Mouse (Mus musculus) C2C12 (cell line): ENCODE results near the gene Oxsr1. TPM values are rescaled to one million over a fixed set of nuclear protein-coding genes. Genes with fewer than 3 reads are reported as not detected.
A peak's percentile ranks its signal among the peaks of the same experiment; 100 is the strongest.

ENCODE experiments used
- H3K27me3 ChIP-seq: one replicate; pipeline ENCODE4 v1.6.1; 2011; ENCODE audit not compliant: control insufficient read depth, insufficient read depth, insufficient read length
- H3K36me3 ChIP-seq: one replicate; pipeline ENCODE4 v1.6.1; 2011; ENCODE audit not compliant: control insufficient read depth, insufficient read depth
- H3K4me3 ChIP-seq: one replicate; pipeline ENCODE4 v1.5.1; 2011; ENCODE audit warnings: mild to moderate bottlenecking, control low read depth; ENCODE audit not compliant: poor library complexity, insufficient read depth, severe bottlenecking
- H3K79me2 ChIP-seq: one replicate; pipeline ENCODE4 v1.6.1; 2011; ENCODE audit not compliant: control insufficient read depth, insufficient read depth
- H3K79me3 ChIP-seq: one replicate; pipeline ENCODE4 v1.6.1; 2011; ENCODE audit warnings: low read depth, control low read depth
- H3ac ChIP-seq: one replicate; pipeline ENCODE3; 2011; ENCODE audit warnings: low read depth; ENCODE audit not compliant: control insufficient read depth, insufficient read length
- CEBPB ChIP-seq: IDR thresholded peaks from one replicate; pipeline ENCODE4 v1.6.1; 2011; ENCODE audit warnings: low read depth, mild to moderate bottlenecking, control low read depth, moderate library complexity
- CTCF ChIP-seq: IDR thresholded peaks from one replicate; pipeline ENCODE4 v1.5.1; 2011; ENCODE audit not compliant: control insufficient read depth, insufficient read depth, insufficient read length
- FOSL1 ChIP-seq: IDR thresholded peaks from one replicate; pipeline ENCODE4 v1.8.0; 2011; ENCODE audit warnings: mild to moderate bottlenecking, low read length; ENCODE audit not compliant: poor library complexity, insufficient read depth, severe bottlenecking
- MAX ChIP-seq: IDR thresholded peaks from one replicate; pipeline ENCODE4 v1.6.1; 2011; ENCODE audit warnings: mild to moderate bottlenecking, control low read depth
- MYOD1 ChIP-seq: IDR thresholded peaks from one replicate; pipeline ENCODE4 v1.6.1; 2011; ENCODE audit warnings: low read depth; ENCODE audit not compliant: control insufficient read depth, insufficient read length
- MYOG ChIP-seq: IDR thresholded peaks from one replicate; pipeline ENCODE4 v1.6.1; 2011; ENCODE audit not compliant: control insufficient read depth, insufficient read length; ENCODE audit errors: extremely low read depth
- USF1 ChIP-seq: IDR thresholded peaks from one replicate; pipeline ENCODE4 v1.6.1; 2011; ENCODE audit warnings: low read depth, mild to moderate bottlenecking, control low read depth, moderate library complexity
- polyA plus RNA-seq: library from polyadenylated mRNA; unstranded; fragments of >200 nt; fragmentation: generic; extraction: Trizol; gene quantifications from one replicate; pipeline ENCODE4 v1.2.1, GENCODE M21; 2012; ENCODE audit warnings: missing spikeins

Gene Oxsr1
- polyA plus RNA-seq, 1 experiment = 13.0 TPM

DNA sequence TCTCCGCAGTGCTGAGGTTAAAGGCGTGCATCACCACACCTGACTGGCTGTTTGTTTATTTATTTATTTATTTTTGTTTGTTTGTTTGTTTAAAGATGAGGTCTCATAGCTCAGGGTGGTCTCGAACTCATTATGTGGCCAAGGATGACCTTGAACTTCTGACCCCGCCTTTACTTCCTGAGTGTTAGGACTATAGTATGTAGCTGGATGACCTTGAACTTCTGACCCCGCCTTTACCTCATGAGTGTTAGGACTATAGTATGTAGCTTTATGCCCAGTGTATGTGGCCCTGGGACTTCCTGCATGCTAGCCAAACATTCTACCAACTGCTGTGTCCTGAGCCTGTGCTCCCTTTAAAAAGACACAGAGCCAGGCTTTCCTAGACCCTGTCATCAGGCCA lies 39.2 kb upstream of the Oxsr1 start:
- H3K79me2 ChIP-seq = no peaks in the 10 kb centered on the region
- H3K79me3 ChIP-seq = no peaks in the 10 kb centered on the region
- no peak overlapping the region for H3ac ChIP-seq
- no peaks in the 10 kb centered on the region for H3K36me3 ChIP-seq
- no peaks in the 10 kb centered on the region for H3K27me3 ChIP-seq
- TF ChIP-seq FOSL1 (no peak), CEBPB (no peak), USF1 (no peak), MYOG (no peak), MAX (no peak), MYOD1 (no peak), CTCF (no peak)
- no peak overlapping the region for H3K4me3 ChIP-seq

DNA sequence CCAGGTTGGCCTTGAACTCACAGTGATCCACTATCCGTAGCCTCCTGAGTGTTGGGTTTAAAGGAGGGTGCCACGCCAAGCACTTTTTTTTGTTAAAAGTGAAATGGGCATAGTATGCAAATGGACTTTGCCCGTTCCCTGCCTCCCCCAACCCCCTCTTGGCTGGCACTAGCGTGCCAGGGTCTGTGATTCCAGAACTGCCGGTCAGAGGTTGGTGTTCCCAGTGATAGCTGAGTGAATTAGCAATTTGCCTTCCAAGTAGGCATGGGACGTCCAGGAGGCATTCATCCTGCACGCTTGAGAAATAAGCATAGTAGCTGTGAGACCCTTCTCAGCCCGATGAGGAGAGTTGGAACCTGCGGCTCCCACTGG lies 35.8 kb upstream of the Oxsr1 start:
- Histone ChIP-seq H3K79me3 (no peaks in the 10 kb centered on the region), H3K27me3 (no peaks in the 10 kb centered on the region), H3K36me3 (no peaks in the 10 kb centered on the region), H3ac (no peak overlapping the region), H3K4me3 (no peak overlapping the region), H3K79me2 (no peaks in the 10 kb centered on the region)
- TF ChIP-seq CEBPB (no peak), MAX (no peak), MYOD1 (no peak), CTCF (no peak), FOSL1 (no peak), MYOG (no peak), USF1 (no peak)

DNA sequence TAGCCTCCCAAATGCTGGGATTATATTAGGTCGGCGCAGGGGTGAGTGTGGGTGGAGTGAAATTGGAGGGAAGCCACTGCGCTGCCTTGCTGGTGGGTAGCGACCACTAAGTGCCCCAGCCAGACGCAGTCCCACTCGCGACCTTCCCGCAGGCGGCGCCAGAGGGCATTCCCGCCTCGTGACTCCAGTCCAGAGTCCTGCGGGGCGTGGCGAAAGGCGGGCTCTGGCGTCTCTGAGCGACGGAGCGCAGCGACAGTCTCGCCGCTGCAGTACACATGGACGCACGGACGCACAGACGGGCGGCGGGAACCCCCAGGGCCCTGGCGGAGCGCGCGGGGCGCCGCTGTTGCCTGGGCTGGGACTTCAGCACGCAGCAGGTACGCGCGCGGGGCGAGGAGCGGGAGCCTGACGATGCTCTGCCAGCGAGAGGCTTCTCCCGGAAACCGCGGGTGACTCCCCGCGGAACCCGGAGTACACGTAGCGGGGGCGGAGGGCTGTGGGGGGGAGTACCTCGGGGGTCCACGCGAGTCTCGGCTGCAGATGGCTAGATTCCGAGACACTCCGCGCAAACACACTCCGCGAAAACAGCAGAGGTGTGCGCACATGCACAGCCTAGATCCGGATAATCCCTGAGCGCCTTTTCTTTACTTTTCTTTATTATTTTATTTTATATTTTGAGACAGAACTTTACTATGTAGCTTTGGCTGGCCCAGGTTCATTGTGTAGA lies 35.3 kb upstream of the Oxsr1 start, which contains the start of gene Xylb:
TSS of gene Xylb (plus strand) at position 51 of the 727 bp plus-strand sequence.
- H3K79me3 ChIP-seq = no peaks in the 10 kb centered on the region
- no peaks in the 10 kb centered on the region for H3K36me3 ChIP-seq
- H3K4me3 ChIP-seq = peak within 1 kb of the TSS; percentile 34
- H3K27me3 ChIP-seq = no peaks in the 10 kb centered on the region
- H3K79me2 ChIP-seq = no peaks in the 10 kb centered on the region
- TF ChIP-seq CTCF = peak; percentile 76
- TF ChIP-seq USF1 = peak; percentile 11
- TF ChIP-seq MYOG = no peak
- peak within 1 kb of the TSS; percentile 18 for H3ac ChIP-seq

DNA sequence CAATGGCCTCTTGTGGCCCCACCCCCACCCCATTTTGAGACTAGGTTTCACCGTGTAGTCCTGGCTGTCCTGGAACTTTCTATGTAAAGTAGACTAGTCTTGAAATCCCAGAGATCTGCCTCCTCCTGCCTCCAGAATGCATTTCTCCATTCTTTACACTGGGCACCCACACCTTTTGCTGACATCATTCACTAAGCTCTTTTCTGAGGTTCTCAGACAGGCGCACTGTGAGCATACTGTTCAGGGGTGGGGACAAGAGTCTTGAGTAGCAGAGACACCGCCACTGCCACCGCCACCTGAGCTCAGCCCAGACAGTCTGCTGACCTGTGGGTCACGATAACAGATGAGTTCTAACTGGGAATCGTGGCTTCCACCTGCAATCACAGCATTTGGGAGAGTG lies 33.7 kb upstream of the Oxsr1 start:
- H3K27me3 ChIP-seq = no peaks in the 10 kb centered on the region
- H3K4me3 ChIP-seq = no peak overlapping the region
- TF ChIP-seq MAX (no peak), USF1 (no peak), CEBPB (no peak), MYOG (no peak), CTCF (no peak), FOSL1 (no peak)
- no peak overlapping the region for H3ac ChIP-seq
- no peaks in the 10 kb centered on the region for H3K79me3 ChIP-seq
- H3K79me2 ChIP-seq = no peaks in the 10 kb centered on the region
- no peaks in the 10 kb centered on the region for H3K36me3 ChIP-seq

DNA sequence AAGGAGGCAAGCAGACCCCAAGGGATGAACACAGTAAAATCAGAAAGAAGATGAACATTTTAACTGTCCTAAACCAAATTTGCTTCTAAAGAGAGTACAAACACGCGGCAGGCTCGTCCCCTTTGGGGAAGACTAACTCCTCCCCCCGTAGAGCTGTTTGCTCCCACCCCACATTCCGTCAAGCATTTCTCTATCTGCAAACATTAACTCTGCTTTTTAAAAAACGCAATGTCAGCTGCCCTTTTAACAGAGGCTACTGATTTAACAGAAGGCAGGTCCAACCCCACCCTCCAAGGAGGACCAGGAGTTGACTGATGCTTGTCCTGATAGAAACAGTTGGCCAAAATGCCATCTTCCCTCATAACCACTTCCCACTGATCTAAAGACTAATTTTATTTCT lies 31.7 kb upstream of the Oxsr1 start:
- Histone ChIP-seq H3ac (no peak overlapping the region), H3K79me3 (no peaks in the 10 kb centered on the region), H3K36me3 (no peaks in the 10 kb centered on the region), H3K27me3 (no peaks in the 10 kb centered on the region), H3K79me2 (no peaks in the 10 kb centered on the region), H3K4me3 (no peak overlapping the region)
- no peak for TF ChIP-seq MYOD1
- no peak for TF ChIP-seq FOSL1
- TF ChIP-seq CEBPB = no peak
- TF ChIP-seq USF1 = no peak
- no peak for TF ChIP-seq MYOG
- TF ChIP-seq MAX = no peak
- TF ChIP-seq CTCF = no peak

DNA sequence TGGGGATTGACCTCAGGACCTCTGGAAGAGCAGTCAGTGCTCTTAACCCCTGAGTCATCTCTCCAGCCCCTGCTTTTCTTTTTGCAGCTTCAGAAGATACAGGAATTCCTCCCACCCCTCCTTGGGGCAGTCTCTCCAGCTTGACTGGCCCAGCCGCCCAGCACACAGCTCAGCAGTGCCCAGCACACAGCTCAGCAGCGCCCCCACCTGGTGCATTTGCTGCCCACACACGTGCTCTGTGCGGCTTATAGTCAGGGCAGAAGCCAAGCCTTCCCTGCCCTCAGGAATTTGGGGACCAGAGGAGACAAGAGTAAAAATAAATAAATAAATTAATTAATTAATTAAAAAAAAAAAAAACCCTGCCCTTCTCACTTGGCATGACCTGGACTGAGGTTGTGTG lies 29.8 kb upstream of the Oxsr1 start:
- Histone ChIP-seq H3K4me3 (no peak overlapping the region), H3K36me3 (no peaks in the 10 kb centered on the region)
- TF ChIP-seq FOSL1 (no peak), USF1 (peak; percentile 19), CTCF (peak; percentile 97), CEBPB (no peak), MAX (peak; percentile 87)

More for the DNA sequence above, 29.8 kb upstream of the Oxsr1 start:
- H3K27me3 ChIP-seq = no peaks in the 10 kb centered on the region
- H3K79me2 ChIP-seq = no peaks in the 10 kb centered on the region
- H3K79me3 ChIP-seq = no peaks in the 10 kb centered on the region
- H3ac ChIP-seq = no peak overlapping the region
